Mouse (Mus musculus) naive thymus-derived CD4-positive, alpha-beta T cell, adult 5 months (primary cell): ENCODE data around the gene Stum. TPM values are rescaled to one million over a fixed set of nuclear protein-coding genes. Genes with fewer than 3 reads are reported as not detected.

Source experiments
- polyA plus RNA-seq: library from polyadenylated mRNA; unstranded; fragments of 100-300 nt; shearing (Covaris generic); gene quantifications from one replicate; pipeline ENCODE4 v1.2.1, GENCODE M21; 2017

The Stum gene
- polyA plus RNA-seq = not detected

DNA sequence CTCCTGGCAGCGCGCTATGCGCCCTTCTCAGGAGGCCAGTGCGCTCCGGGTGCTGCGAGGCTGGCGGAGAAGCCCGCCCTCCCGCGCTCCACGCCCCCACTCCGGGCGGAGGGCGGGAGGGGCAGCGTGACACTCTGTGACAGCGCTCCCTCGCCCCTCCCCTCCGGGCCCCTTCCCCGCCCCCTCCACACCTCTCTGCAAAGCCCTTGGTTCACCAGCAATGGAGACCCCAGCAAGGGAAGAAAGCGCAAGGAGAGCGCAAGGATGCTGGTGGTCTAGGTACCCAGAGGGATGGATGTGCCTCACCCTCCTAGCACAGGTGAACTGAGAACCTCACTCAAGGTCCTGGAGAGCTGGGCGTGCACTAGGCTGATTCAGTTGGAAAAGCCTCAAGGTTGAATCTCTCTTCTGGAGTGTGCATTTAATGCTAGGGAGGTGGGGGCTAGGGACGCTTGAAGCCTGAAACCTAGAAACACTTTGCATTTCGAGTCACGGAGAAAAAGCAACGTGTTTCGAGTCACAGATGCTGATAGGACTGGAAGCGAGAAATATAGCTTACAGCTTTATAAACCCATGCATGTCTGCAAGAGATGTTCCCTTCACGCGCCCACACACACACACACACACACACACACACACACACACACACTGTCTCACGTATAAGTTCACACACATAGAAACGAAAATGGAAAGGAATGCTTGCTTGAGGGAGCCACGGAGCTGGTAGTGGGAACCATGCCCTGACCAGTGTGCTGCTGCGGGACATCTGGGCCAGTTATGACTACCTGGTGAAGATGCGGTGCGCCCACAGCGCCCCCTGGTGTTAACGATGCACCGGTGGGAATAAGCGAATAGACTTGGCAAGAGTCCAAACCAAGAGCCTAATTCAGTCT, at the start of gene Stum:
Gene Stum, minus strand, starts transcription at position 106 of the 893 bp plus-strand sequence.

Other genes starting within 250 kb of the Stum start
- gene Psen2, start 220.1 kb downstream of the Stum start, polyA plus RNA-seq = 52.2 TPM
- gene Itpkb, start 153.0 kb downstream of the Stum start, polyA plus RNA-seq = 170 TPM
- 57.8 TPM for gene Parp1, start 85.4 kb upstream of the Stum start, polyA plus RNA-seq
- 22.0 TPM for gene Lin9, start 157.6 kb upstream of the Stum start, polyA plus RNA-seq
- not detected for gene Mixl1, start 213.5 kb upstream of the Stum start, polyA plus RNA-seq
- 67.7 TPM for gene Acbd3, start 242.5 kb upstream of the Stum start, polyA plus RNA-seq